In genomic region chr5:146245646-146246370, GRCm38 (mm10) we compare ENCODE assay signal across 25 mouse cellular contexts. TPM values are rescaled to one million over a fixed set of nuclear protein-coding genes. Genes with fewer than 3 reads are reported as not detected.
DNase-seq lines count a peak whose midpoint lies in the region; ATAC-seq and TF ChIP-seq lines count a peak whose summit lies in the region.
"Had no signal": no experiment of that assay in that cellular context is flagged by ENCODE, and none has a peak within 500 bp of the region (broad histone marks: within the 10 kb centered on the region; RNA-seq: fewer than 3 reads in every experiment).

No protein-coding gene starts in this region.

- peak; percentile 51 for DNase-seq in heart, adult 11 months
- DNase-seq in heart, postnatal 4 days: no peak
- peak; percentile 64 for DNase-seq in A20 (ENCODE audit: low read depth, low spot score)
- DNase-seq in liver, embryonic 14.5 days (ENCODE audit: low read depth in 3 of 3, low spot score in 3 of 3): no peak
- no peak for DNase-seq in liver, postnatal 0 days
- DNase-seq in ovary, postnatal 14 days (ENCODE audit: low spot score): no peak
- DNase-seq in adrenal gland, adult 18-20 months (ENCODE audit: low spot score in 2 of 2): no peak
- DNase-seq: B cell, adult 2 months; cerebellum, adult 11 months; cerebellum, adult 2 months; cerebellum, adult 9-11 months; cerebellum, postnatal 25 days; forebrain, postnatal 0 days; gastrocnemius, adult 2 months; gastrocnemius, postnatal 25 days had no signal

- TF ChIP-seq EP300 in liver, embryonic 14.5 days (IDR thresholded peaks at IDR 0.05; ENCODE audit: low read depth): no peak
- no peak for TF ChIP-seq EP300 in liver, postnatal 0 days (IDR thresholded peaks at IDR 0.05; ENCODE audit: low read depth)

- H3K4me2 ChIP-seq in liver, embryonic 14.5 days (ENCODE audit: low read depth): peak overlapping the region; percentile 28
- no peak overlapping the region for H3K4me2 ChIP-seq in liver, postnatal 0 days (ENCODE audit: low read depth, low read length)
- H3K4me2 ChIP-seq: embryonic facial prominence, embryonic 12.5 days; embryonic facial prominence, embryonic 15.5 days; heart, embryonic 11.5 days; hindbrain, embryonic 13.5 days had no signal

- H3K36me3 ChIP-seq in liver, embryonic 14.5 days (replicated peaks; ENCODE audit: control insufficient read depth, insufficient read depth, low read depth): no peaks in the 10 kb centered on the region; the same call in 1 of the 2 replicates
- no peaks in the 10 kb centered on the region for H3K36me3 ChIP-seq in liver, postnatal 0 days (replicated peaks; ENCODE audit: insufficient read depth, low read length)
- H3K36me3 ChIP-seq: embryonic facial prominence, embryonic 15.5 days; hindbrain, embryonic 13.5 days had no signal

- 78% methylated on average over 7 of the region's 7 CpGs for WGBS in liver, embryonic 14.5 days (ENCODE audit: insufficient replicate concordance)
- WGBS in liver, postnatal 0 days (ENCODE audit: insufficient replicate concordance): 68% methylated on average over 7 of the region's 7 CpGs

- H3K27ac ChIP-seq in liver, embryonic 14.5 days: peak overlapping the region; percentile 60
- H3K27ac ChIP-seq in liver, postnatal 0 days (ENCODE audit: low read depth): 0 out of 2 replicates have a peak overlapping the region, but pooled peaks have one; percentile 26
- H3K27ac ChIP-seq: embryonic facial prominence, embryonic 12.5 days; embryonic facial prominence, embryonic 15.5 days; gastrocnemius, adult 2 months; hindbrain, embryonic 10.5 days; hindbrain, embryonic 13.5 days had no signal

- no peak for ATAC-seq in liver, embryonic 14.5 days (ENCODE audit: insufficient read depth)
- no peak for ATAC-seq in liver, postnatal 0 days
- ATAC-seq: forebrain, embryonic 14.5 days; forebrain, postnatal 0 days; hindbrain, embryonic 16.5 days; Patski had no signal

- H3K9ac ChIP-seq in liver, embryonic 14.5 days (replicated peaks): no peak overlapping the region
- H3K9ac ChIP-seq in liver, postnatal 0 days (replicated peaks): no peak overlapping the region
- H3K9ac ChIP-seq: embryonic facial prominence, embryonic 12.5 days; embryonic facial prominence, embryonic 15.5 days; forebrain, postnatal 0 days; hindbrain, embryonic 13.5 days had no signal

- H3K4me1 ChIP-seq in liver, embryonic 14.5 days (replicated peaks; ENCODE audit: control insufficient read depth in 2 of 2, insufficient read depth in 2 of 2, low read length in 1 of 2): peaks cover 80 to 82% of the 10 kb centered on the region in 2 experiments
- H3K4me1 ChIP-seq in liver, postnatal 0 days (ENCODE audit: insufficient read depth): peaks cover 72% of the 10 kb centered on the region
- H3K4me1 ChIP-seq: embryonic facial prominence, embryonic 12.5 days; embryonic facial prominence, embryonic 15.5 days; hindbrain, embryonic 10.5 days; hindbrain, embryonic 13.5 days had no signal

- no peaks in the 10 kb centered on the region for H3K27me3 ChIP-seq in liver, embryonic 14.5 days (ENCODE audit: control insufficient read depth, insufficient read depth, low read length)
- H3K27me3 ChIP-seq in liver, postnatal 0 days (ENCODE audit: insufficient read depth, low read length): no peaks in the 10 kb centered on the region
- H3K27me3 ChIP-seq: CH12.LX; embryonic facial prominence, embryonic 12.5 days; embryonic facial prominence, embryonic 15.5 days; hindbrain, embryonic 13.5 days; Patski had no signal

- TF ChIP-seq CTCF in liver, embryonic 14.5 days (IDR thresholded peaks at IDR 0.05; ENCODE audit: low read depth): no peak
- TF ChIP-seq CTCF in liver, postnatal 0 days (IDR thresholded peaks at IDR 0.05; ENCODE audit: low read depth): no peak

- H3K4me3 ChIP-seq in liver, embryonic 14.5 days (ENCODE audit: insufficient read depth in 1 of 2, low read depth in 2 of 2, low read length in 2 of 2): no peak overlapping the region
- H3K4me3 ChIP-seq in liver, postnatal 0 days (ENCODE audit: low read depth, low read length): no peak overlapping the region
- H3K4me3 ChIP-seq: embryonic facial prominence, embryonic 12.5 days; embryonic facial prominence, embryonic 15.5 days; gastrocnemius, adult 2 months; hindbrain, embryonic 10.5 days; hindbrain, embryonic 13.5 days had no signal

- H3K9me3 ChIP-seq in liver, embryonic 14.5 days (ENCODE audit: control insufficient read depth, low read length): no peaks in the 10 kb centered on the region
- no peaks in the 10 kb centered on the region for H3K9me3 ChIP-seq in liver, postnatal 0 days (ENCODE audit: low read length)
- H3K9me3 ChIP-seq: embryonic facial prominence, embryonic 12.5 days; embryonic facial prominence, embryonic 15.5 days; G1E; hindbrain, embryonic 10.5 days; hindbrain, embryonic 13.5 days had no signal

RNA-seq across cellular contexts. Expression of gene Cdk8, which starts 14.8 kb away (rescaled TPM):
- total RNA-seq in heart, postnatal 4 days (2021): 10 to 100 TPM; 25.5 to 26.5 TPM
- polyA plus RNA-seq in liver, embryonic 14.5 days (2012; rRNA removed): 36.6 and 42.5 TPM in 2 replicates
- polyA plus RNA-seq in liver, embryonic 14.5 days (2014; fragmentation: Nextera tagmentation; extraction: Ambion mirVana): 25.8 and 28.5 TPM in 2 replicates
- 11.4 and 12.0 TPM in 2 replicates for polyA plus RNA-seq in liver, postnatal 0 days (2015; fragmentation: Nextera tagmentation; extraction: Ambion mirVana)
- total RNA-seq in adrenal gland, adult 18-20 months (2021): 10 to 100 TPM; 43.5 to 91.1 TPM

RNA-seq across cellular contexts. Expression of gene Rnf6, which starts 24.5 kb away (rescaled TPM):
- total RNA-seq in heart, postnatal 4 days (2021): 10 to 100 TPM; 44.4 to 48.0 TPM
- 8.3 and 13.2 TPM in 2 replicates for polyA plus RNA-seq in liver, embryonic 14.5 days (2012; rRNA removed)
- 18.9 and 19.4 TPM in 2 replicates for polyA plus RNA-seq in liver, embryonic 14.5 days (2014; fragmentation: Nextera tagmentation; extraction: Ambion mirVana)
- polyA plus RNA-seq in liver, postnatal 0 days (2015; fragmentation: Nextera tagmentation; extraction: Ambion mirVana): 21.4 and 21.9 TPM in 2 replicates
- total RNA-seq in adrenal gland, adult 18-20 months (2021): 10 to 100 TPM; 47.2 to 74.5 TPM

Comparison
In these comparisons a context has a peak if more than half of its experiments do, and no peak if none do; other contexts are left out.
1. DNase-seq: peak in heart, adult 11 months (single experiment) and A20 (single experiment); none in heart, postnatal 4 days (single experiment), liver, embryonic 14.5 days (0 of 3), liver, postnatal 0 days (single experiment), ovary, postnatal 14 days (single experiment) and adrenal gland, adult 18-20 months (0 of 2).